Mouse (Mus musculus) A20 (cell line): ENCODE measurements around the gene Slc5a5.

Experiments used
- DNase-seq: peaks from one replicate; pipeline ENCODE4 v3.0.0-alpha.2; 2011; ENCODE audit warnings: low read depth, low spot score

The Slc5a5 gene

GRCm38 (mm10) chr8:70880546-70880945 lies 12.0 kb downstream of the Slc5a5 start:
- no peak for DNase-seq

- DNase-seq: no peak
Observed at GRCm38 (mm10) chr8:70880126-70880525, 12.4 kb downstream of the Slc5a5 start.

- no peak for DNase-seq
Observed at GRCm38 (mm10) chr8:70879500-70879899, 13.1 kb downstream of the Slc5a5 start.

GRCm38 (mm10) chr8:70878178-70878577 lies 14.4 kb downstream of the Slc5a5 start:
- no peak for DNase-seq

GRCm38 (mm10) chr8:70876382-70876781 lies 16.2 kb downstream of the Slc5a5 start:
- DNase-seq: no peak

- DNase-seq: no peak
Observed at GRCm38 (mm10) chr8:70874441-70874840, 18.1 kb downstream of the Slc5a5 start.

GRCm38 (mm10) chr8:70873364-70873985 lies 19.1 kb downstream of the Slc5a5 start, which contains the start of gene Ccdc124:
TSS of gene Ccdc124 (minus strand) at chr8:70873935.
- DNase-seq: peak; percentile 97

GRCm38 (mm10) chr8:70872643-70873363 lies 19.8 kb downstream of the Slc5a5 start:
- no peak for DNase-seq

- no peak for DNase-seq
Observed at GRCm38 (mm10) chr8:70871195-70871807, 21.3 kb downstream of the Slc5a5 start.

- DNase-seq: peak; percentile 90
Observed at GRCm38 (mm10) chr8:70869601-70870041, 22.9 kb downstream of the Slc5a5 start.

GRCm38 (mm10) chr8:70869199-70869571 lies 23.4 kb downstream of the Slc5a5 start:
- DNase-seq: no peak

- peak; percentile 95 for DNase-seq
Observed at GRCm38 (mm10) chr8:70868559-70869198, 23.9 kb downstream of the Slc5a5 start.

- DNase-seq: no peak
Observed at GRCm38 (mm10) chr8:70866566-70866965, 26.0 kb downstream of the Slc5a5 start.

- no peak for DNase-seq
Observed at GRCm38 (mm10) chr8:70866001-70866520, 26.5 kb downstream of the Slc5a5 start.

GRCm38 (mm10) chr8:70865350-70866000 lies 27.1 kb downstream of the Slc5a5 start:
- peak; percentile 100 for DNase-seq

- DNase-seq: peak; percentile 47
Observed at GRCm38 (mm10) chr8:70864712-70865221, 27.8 kb downstream of the Slc5a5 start.

GRCm38 (mm10) chr8:70863956-70864711 lies 28.4 kb downstream of the Slc5a5 start:
- DNase-seq: peak; percentile 64

- no peak for DNase-seq
Observed at GRCm38 (mm10) chr8:70862824-70863641, 29.5 kb downstream of the Slc5a5 start, which contains the start of gene Kcnn1. TSS of gene Kcnn1 (minus strand) at chr8:70863258.

GRCm38 (mm10) chr8:70857516-70857915 lies 35.0 kb downstream of the Slc5a5 start:
- DNase-seq: peak; percentile 32
